Mouse (Mus musculus) liver, adult (tissue): Measurements from ENCODE around the gene Lrmda.
A peak's percentile ranks its signal among the peaks of the same experiment; 100 is the strongest.

Source experiments
- GATA4 ChIP-seq: IDR thresholded peaks from 2 replicates; pipeline ENCODE4 v1.6.1; 2014; ENCODE audit warnings: mild to moderate bottlenecking, low read length; ENCODE audit not compliant: insufficient replicate concordance

The Lrmda gene

DNA sequence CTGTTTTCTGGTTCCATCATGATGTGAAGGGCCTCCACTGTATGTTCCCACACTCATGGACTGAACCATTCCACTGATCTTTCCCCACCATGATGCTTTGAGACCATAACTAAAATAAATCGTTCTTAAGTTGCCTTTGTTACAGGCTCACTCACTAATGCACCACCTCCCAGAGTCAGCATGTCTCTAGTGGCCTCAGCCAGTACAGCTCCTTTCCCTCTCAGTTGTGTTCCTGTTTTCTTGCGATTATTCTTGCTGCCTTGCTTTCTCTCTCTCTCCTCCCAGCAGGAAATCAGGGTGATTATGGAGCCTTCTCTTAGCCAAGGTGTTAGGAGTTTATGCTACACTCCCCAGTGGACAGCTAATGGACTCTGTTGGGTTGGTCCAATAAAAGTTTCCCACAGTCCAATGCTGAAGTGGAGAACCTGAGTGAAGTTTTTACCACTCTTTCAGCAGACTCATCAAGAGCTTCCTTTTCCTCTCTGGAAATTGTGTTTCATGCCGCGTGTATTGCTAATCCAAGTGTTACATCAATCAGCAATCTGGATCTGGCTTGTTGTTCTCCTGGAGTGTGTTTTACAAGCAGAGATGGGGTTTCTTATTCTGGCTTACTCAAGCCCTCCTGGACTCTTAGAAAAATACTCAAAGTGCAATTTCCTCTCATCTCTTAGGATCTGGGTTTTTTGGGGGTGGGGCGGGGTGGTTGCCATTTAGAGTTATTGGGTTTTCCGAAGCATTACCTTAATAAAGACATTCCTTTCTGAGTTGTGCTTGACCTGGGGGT is 490.4 kb downstream of the Lrmda start:
- no peak for TF ChIP-seq GATA4

DNA sequence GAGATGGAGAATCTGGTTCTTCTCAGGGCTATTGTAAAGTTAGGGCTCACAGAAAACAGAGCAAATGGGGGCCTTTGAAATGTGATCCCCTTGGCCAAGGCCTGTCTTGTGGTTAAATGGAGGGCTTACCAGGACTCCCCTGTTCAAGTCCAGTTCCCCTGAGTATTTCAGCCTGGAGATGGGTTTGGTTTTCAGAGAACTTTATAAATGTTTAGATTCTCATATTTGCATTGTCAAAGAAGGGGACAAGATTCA is 490.9 kb downstream of the Lrmda start:
- no peak for TF ChIP-seq GATA4

DNA sequence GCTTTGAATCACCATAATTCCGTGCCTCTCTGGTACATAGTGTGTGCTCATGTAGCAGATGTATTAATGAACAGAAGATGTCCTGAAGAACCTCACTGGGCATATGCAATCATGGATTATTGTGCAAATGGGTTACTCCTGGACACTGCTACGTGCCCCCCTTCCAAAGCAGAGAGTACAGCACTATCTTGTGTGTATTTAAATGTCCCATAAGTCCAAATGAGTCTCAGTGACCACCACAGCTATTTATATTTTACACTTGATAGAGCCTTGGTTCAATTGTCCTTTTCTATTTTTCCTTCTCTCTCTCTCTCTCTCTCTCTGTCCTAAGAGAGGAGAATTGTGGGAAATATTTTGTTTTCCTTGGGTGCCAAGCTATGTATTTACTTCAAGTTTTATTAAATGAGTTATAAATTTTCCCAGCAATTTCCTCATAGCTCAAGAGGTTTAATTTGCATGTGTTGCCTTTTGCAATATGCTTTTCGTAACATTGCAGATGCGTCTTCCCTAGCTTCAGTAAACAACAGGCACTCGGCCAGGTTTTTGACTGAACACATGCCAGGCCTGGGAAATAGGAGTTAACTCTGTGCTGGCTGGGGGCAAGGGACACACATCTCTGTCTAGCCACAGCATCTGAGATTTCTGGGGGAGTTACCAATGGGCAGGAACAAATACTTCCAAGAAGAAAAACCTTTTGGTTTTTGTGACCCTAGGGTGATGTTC is 495.0 kb downstream of the Lrmda start:
- no peak for TF ChIP-seq GATA4

DNA sequence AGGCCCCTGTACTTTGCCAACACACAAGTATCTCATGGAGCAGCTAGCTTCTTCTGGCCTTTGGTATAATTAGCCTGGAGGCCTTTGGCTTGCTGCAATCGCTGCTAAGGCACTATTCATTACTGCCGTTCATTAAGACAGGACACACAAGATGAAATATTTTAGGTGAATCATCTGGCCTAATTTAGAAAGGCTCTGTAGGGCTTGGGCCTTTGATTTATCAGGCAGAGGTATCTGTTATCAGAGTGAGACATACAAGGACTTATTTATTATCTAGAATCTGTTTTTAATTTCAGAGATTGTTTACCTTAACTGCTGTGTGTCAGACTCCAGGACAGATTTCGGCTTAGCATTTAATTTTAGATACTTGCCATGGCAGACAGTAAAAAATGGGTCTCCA is 511.2 kb downstream of the Lrmda start:
- TF ChIP-seq GATA4, result no peak

DNA sequence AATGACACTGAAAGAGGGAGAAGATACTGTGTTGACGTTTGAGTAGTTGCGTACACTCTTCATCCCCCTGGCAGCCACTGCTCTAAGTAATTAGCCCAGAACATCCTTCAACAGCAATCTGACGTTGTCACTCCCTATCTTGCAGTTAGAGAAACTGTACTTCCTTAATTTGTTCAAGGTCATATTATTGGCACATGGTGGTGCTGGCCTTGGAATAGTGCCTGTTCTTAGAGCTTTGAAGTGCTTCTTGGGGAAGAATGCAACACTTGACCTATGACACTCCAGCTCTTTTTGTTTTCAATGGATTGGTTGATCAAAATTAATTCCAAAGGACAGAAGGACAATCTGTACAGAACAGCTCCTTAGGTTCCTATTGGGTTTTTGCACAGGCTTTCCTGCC is 514.0 kb downstream of the Lrmda start:
- TF ChIP-seq GATA4, result peak; percentile 57; the same call in 1 of the 2 replicates

DNA sequence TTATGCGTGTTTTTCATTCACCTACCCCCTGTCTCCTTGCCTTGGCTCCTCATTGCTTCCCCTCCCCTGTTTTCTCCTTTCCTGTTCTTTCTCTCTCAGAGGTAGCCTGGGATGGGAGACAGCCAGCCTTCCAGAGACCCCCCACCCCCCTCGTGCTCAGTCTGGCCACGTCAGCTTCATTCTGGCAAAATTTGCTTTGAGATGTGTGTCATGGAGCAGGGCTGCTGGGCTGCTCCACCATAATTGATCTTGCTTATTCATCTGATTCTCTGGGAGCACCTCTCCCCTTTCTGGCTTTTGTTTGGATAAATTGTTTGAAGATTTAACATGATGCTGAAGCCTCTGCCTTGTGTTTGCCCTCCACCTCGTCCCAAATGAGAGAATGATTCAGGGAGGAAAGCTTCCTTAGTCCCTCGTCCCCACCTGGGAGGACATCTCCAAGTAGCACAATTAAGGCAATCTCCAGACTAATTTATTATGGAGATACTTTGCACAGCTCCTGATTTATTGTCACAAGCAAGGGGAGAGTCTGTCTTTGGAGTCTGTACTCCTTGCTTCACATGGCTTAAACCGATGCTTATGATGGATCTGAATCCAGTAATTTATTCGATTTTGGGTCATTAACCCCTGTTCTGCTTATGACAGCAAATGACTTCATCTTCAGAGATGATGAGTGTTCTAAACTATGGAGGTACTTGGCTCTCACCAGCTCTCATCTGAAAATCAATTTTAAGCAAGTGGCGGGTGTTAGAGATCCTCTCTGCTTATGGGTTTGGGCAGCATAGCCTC is 526.6 kb downstream of the Lrmda start:
- TF ChIP-seq GATA4, result no peak

DNA sequence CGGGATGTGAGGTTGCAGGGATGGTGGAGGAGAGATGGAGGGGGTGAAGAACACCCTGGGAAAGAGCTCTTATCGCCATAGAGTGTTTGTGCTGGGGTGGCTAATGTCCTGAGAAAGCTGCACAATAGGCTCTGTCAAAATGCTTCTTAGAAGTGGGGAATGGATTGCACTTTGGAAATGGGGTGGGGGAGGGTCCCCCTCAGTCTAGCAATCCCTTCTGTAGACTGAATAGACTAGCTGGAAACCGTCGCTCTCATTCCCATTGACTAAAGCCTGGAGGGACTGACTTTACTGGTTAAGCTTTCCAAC is 527.1 kb downstream of the Lrmda start:
- TF ChIP-seq GATA4, result no peak

DNA sequence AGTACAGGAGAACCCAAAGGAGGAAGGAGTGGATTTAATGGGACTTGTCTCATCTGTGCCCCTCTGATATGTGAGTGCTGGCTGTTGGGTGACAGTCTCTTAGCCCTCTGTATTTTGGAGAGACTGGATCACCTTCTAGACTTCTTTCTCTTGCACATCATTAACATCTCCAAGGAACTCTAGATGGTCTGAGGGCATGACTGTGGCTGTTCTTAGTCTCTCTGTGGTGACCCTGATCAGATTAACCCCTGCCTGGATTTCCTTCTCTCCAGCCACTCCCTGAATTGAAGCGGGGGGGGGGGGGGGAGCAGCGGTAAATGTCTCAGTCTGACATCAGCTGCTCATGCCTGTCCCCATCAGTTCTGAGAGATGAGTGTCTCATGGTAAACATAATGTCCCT is 528.8 kb downstream of the Lrmda start:
- no peak for TF ChIP-seq GATA4

DNA sequence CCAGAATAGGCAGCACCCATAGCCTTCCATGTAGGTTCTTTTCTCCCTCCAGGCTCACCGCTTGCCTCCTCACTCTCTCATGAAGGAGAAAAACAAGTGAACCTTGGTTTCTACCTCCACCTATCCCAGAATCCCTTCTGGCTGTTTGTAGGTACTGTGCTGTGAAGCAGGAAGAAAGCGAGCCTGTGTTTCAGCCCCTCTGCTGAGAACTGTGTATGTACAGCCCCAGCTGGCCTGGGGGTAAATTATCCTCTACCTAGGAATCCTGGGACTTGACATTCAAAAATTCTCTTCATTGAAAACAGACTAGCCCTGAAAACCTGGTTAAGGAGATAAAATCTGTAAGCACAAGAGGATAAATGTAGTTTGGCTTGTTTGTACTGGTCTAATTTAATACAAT is 529.7 kb downstream of the Lrmda start:
- no peak for TF ChIP-seq GATA4

DNA sequence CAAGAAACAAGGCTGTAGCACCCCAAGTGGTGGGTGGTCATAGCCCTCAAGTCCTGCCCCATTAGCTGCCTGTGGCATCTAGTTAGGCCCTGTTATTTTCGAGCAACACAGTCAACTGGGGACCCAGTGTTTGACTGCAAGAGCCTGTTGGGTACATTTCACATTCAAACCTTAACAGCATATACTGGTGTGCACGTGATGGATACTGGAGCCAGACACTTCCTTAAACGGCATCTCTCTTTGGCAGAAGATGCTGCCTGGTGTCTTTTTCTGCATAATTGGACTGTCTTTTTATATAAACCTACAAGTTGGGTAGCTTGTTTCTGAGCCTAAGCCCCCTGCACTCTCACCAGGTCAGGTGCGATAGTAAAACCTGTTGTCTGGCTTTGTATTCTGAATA is 532.8 kb downstream of the Lrmda start:
- no peak for TF ChIP-seq GATA4

DNA sequence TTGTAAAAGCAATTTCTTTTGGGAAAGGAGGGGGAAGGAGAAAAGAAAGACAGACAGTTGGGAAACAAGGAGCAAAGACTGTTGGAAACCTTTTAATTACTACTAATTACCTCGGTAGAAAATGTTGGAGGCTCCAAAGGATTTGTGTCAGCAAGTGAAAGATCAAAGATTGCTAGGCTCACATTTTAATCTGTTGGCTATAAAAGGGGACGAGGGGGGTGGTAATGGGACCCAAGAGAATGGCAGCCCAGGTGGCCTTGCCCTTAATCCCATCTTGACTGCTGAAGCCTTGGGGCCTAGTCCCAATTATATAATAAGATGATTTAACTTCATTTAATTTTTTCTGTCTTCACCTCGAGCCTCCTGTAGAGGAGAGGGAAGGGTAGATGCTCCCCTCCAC is 533.3 kb downstream of the Lrmda start:
- no peak for TF ChIP-seq GATA4

DNA sequence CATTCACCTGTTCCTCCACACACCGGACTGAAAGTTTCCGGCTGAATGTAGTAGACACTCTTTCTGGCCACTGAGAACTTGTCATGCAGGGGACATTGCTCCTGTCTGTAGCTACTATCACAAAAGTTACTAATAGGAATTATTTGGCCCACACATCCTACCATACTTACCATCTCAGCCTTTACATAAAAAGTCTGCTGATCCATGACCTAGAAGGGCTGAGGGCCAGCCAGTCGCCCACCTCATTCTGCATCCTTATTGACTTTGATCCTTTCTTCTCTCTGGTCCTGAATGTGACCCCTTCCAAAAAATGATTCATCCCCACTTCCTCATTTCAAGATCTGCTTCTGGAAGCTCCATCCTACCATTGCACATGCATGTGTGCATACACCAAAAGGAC is 534.2 kb downstream of the Lrmda start:
- TF ChIP-seq GATA4, result no peak

DNA sequence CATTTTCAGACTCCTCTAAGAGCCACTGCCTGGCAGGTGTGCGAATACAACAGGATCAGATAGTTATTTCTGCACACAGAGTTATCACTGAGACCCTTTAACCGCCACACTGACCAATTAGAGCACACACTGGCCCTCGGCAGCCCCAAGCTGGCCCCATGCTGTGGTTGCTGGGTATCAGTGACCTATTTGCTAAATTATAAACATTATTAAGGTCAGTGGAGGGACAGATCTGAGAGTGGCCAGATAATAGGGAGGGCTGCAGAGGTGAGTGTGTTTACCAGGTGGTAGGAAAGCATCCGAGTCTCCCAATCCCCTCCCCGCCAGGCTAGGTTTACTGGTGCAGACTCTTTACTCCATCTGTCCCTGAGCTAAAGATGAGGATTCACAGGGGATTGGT is 553.0 kb downstream of the Lrmda start:
- TF ChIP-seq GATA4, result no peak

DNA sequence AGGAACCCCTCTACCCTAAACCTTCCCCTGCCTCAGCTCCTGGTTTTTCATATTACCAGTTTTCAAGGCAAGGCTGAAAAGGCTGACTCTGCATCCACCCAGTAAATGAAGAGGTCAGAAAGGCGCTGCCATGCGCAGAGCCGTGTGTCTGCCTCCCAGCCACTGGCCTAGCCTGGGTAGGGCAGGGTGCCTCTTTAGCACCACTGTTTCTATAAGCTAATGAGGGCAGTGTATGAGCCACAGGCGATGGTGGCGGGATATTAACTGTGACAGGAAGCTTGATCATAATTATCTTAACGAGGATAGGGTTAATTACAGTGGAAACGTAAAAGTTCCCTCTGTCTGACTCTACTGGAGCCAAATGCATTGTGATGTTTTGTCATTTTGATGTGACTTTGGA is 554.1 kb downstream of the Lrmda start:
- no peak for TF ChIP-seq GATA4

DNA sequence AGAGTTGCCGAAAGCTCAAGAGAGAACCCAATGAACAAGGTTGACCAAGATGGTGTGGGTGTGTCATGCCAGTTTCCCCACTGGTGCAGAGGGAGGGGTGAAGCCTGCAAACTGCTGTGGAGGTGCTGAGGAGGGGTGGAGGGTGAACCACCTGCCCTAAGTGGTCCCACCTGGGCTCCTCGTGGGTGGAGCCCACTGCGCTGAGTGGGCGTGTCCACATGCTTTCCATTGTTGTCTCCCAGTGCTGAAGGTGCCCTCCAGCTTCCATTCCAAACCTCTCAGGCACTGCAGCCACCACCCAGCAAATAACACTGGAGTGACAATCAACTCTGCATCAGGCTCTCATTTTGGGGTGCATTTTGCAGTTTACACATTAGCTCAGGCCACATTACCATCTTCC is 554.5 kb downstream of the Lrmda start:
- TF ChIP-seq GATA4, result no peak

DNA sequence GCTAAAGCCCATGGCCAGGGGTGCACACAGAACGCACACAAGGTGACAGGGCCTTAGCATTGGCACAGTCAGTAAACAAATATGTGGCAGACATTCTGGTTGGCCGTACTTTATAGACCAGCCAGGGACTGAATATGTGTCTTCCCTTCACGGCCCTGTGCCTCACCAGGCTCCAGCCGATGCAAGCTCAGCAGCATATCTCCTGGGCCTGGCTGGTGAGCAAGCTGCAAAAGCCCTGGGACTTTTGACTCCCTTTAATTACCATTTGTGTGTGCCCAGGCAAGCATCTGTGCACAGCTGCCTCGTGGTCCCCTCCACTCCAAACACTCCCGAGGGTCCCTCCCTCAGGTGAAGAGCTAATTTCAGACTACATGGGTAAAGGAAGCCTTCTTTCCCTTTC is 556.9 kb downstream of the Lrmda start:
- TF ChIP-seq GATA4, result no peak
